Mouse (Mus musculus) ES-E14 (cell line): ENCODE data around the gene Rrp8. TPM values are rescaled to one million over a fixed set of nuclear protein-coding genes. Genes with fewer than 3 reads are reported as not detected.

ENCODE experiments used
- DNase-seq: peaks from one replicate; pipeline ENCODE4 v3.0.0-alpha.2; 2013; ENCODE audit warnings: low read depth, low spot score
- H3K27ac ChIP-seq: 2 replicates; pipeline ENCODE4 v1.5.1; 2012; ENCODE audit warnings: low read depth, mild to moderate bottlenecking, low read length, moderate library complexity, mixed read lengths; ENCODE audit not compliant: poor library complexity, insufficient read depth, severe bottlenecking
- H3K36me3 ChIP-seq: 2 replicates; pipeline ENCODE4 v1.6.1; 2012; ENCODE audit warnings: mild to moderate bottlenecking, low read length, moderate library complexity, mixed read lengths; ENCODE audit not compliant: control insufficient read depth, poor library complexity, insufficient read depth, severe bottlenecking
- H3K4me1 ChIP-seq, 2 experiments: fragments of 150-350 bp in 1 of 2; sonication (generic) in 1 of 2; 2 replicates each; pipeline ENCODE4 v1.6.1; 2012; ENCODE audit warnings: low read length in 2 of 2, mild to moderate bottlenecking in 1 of 2, mixed read lengths in 1 of 2; ENCODE audit not compliant: control insufficient read depth in 2 of 2, insufficient read depth in 2 of 2, poor library complexity in 1 of 2
- H3K4me3 ChIP-seq, 2 experiments: fragments of 150-350 bp in 1 of 2; sonication (generic) in 1 of 2; 2 replicates each; pipeline ENCODE4 v1.5.1; 2012; ENCODE audit warnings: low read length in 2 of 2, low read depth in 1 of 2, mild to moderate bottlenecking in 1 of 2, mixed read lengths in 1 of 2; ENCODE audit not compliant: insufficient read depth in 1 of 2, poor library complexity in 1 of 2, severe bottlenecking in 1 of 2
- H3K9ac ChIP-seq: 2 replicates; pipeline ENCODE4 v1.6.1; 2012; ENCODE audit warnings: low read depth, mild to moderate bottlenecking, low read length, mixed read lengths; ENCODE audit not compliant: poor library complexity, insufficient read depth, severe bottlenecking
- H3K9me3 ChIP-seq: fragments of 150-350 bp; sonication (generic); 2 replicates; pipeline ENCODE4 v1.6.1; 2012; ENCODE audit warnings: low read depth, mild to moderate bottlenecking, low read length; ENCODE audit not compliant: control insufficient read depth, insufficient read depth
- CHD2 ChIP-seq: IDR thresholded peaks from 2 replicates; pipeline ENCODE4 v1.6.1; 2014; ENCODE audit warnings: mild to moderate bottlenecking, low read depth, low read length, inconsistent platforms
- HCFC1 ChIP-seq: IDR thresholded peaks from 2 replicates; pipeline ENCODE4 v1.6.1; 2012; ENCODE audit warnings: low read length, inconsistent platforms, borderline replicate concordance; ENCODE audit not compliant: insufficient read depth
- MAFK ChIP-seq: IDR thresholded peaks from 2 replicates; pipeline ENCODE4 v1.6.1; 2014; ENCODE audit warnings: mild to moderate bottlenecking, low read depth, low read length, inconsistent platforms; ENCODE audit not compliant: insufficient read depth
- ZC3H11A ChIP-seq: IDR thresholded peaks from 2 replicates; pipeline ENCODE4 v1.6.1; 2012; ENCODE audit warnings: low read depth, mild to moderate bottlenecking, inconsistent platforms, low read length, borderline replicate concordance
- ZNF384 ChIP-seq: IDR thresholded peaks from 2 replicates; pipeline ENCODE4 v1.6.1; 2012; ENCODE audit warnings: low read depth, low read length, inconsistent platforms
- in situ Hi-C, 2 experiments: fragments of 600-800 bp; cut with MboI; formaldehyde crosslinking; loops; one replicate each; pipeline ENCODE4 v1.15.1; 2025; ENCODE audit warnings: low sequenced_read_pairs in 2 of 2, inconsistent platforms in 1 of 2; ENCODE audit not compliant: unreplicated experiment in 2 of 2
- total RNA-seq: library from RNA; depleted of rRNA; stranded (reverse); fragments of 300-350 nt; gene quantifications from 2 replicates; pipeline ENCODE4 v1.2.3, GENCODE M21; 2012

Rrp8 gene
- total RNA-seq, 1 experiment, result 35.6 TPM

DNA sequence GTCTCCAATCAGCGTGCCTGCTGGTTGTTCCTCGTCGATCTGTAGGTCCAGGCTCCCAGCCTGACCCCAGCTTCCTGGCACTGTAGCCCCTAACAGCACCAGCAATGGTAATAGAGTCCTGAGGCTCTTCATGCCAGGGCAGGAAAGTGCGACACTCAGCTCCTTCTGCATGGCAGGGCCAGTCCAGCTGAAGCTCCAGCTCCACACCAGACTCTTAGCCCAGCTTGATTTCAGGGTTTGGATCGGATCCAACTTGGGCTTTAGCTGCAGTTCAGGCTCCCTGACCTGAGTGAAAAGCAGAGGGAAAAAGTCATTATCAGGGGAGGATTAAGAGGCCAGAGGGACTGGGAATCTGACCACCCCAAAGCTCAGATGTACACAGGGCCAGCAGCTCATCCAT lies 35.9 kb upstream of the Rrp8 start:
- Histone ChIP-seq H3K36me3 (no peaks in the 10 kb centered on the region), H3K9ac (no peak overlapping the region), H3K9me3 (no peaks in the 10 kb centered on the region), H3K4me1 (no peaks in the 10 kb centered on the region), H3K27ac (no peak overlapping the region), H3K4me3 (no peak overlapping the region)
- TF ChIP-seq ZNF384, result no peak
- no peak for TF ChIP-seq HCFC1
- no peak for TF ChIP-seq CHD2
- in situ Hi-C loops, result no loop called here
- DNase-seq, result no peak

DNA sequence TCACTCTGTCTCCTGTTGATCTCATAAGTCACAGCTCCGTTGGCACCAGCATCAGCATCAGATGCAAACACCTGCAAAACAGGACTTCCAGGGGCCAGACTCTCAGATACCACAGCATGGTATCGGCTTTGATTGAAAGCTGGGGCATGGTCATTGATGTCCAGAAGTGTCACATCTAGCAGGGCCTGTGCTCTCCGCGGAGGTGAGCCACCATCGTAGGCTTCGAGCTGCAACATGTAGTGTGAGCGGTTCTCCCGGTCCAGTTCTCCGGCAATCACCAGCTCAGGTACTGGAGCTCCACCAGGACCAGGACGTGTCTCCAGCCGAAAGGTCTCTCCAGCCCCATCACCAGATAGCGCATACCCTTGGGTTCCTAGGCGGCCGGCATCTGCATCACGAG lies 35.1 kb upstream of the Rrp8 start:
- no peaks in the 10 kb centered on the region for H3K4me1 ChIP-seq
- no peak for DNase-seq
- in situ Hi-C loops, result no loop called here
- no peak overlapping the region for H3K4me3 ChIP-seq
- no peak overlapping the region for H3K9ac ChIP-seq
- no peaks in the 10 kb centered on the region for H3K36me3 ChIP-seq
- no peaks in the 10 kb centered on the region for H3K9me3 ChIP-seq
- TF ChIP-seq ZC3H11A, result no peak
- TF ChIP-seq CHD2, result no peak
- TF ChIP-seq MAFK, result no peak
- H3K27ac ChIP-seq, result no peak overlapping the region

DNA sequence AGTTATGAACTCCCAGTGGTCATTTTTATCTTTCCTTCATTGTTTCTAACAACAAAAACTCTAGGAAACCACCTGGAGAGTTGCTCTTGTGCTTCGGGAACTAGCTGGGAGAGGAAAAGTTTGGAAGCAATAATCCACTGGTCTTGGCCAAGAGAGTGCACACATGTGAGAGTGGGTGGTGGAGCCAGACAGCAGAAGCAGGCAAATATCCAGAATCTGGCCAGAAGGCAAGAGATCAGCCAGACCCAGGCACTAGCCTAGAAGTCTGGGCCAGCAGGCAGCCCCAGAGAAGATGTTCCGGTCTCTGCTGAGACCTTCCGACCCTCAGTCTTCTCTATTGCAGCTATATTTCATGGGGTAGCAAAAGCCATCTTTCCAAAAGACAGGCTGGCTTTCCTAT lies 32.8 kb upstream of the Rrp8 start:
- in situ Hi-C loops, result no loop called here
- TF ChIP-seq MAFK (no peak), HCFC1 (no peak), ZC3H11A (no peak), CHD2 (no peak), ZNF384 (no peak)

DNA sequence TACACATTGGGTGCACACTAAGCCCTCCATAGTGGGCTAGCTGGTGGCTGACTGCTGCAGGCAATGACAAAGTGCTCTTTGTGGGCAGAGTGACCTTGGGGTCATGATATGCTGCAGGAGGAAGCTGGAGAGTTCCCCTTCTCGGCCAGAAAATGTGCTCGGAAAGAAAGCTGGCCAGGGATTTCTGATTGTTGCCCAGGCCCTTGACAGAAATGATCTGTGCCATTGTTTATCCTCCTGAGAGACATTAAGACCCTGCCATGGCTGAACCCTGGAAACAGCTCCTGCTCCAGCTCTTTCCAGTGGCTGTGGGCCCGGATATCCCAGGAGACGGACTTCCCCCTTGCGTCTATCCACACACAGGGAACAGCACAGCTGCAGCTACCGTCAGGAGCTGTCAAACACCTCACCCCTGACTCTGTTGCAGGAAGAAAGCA lies 30.6 kb upstream of the Rrp8 start:
- no peaks in the 10 kb centered on the region for H3K9me3 ChIP-seq
- DNase-seq, result no peak
- H3K9ac ChIP-seq, result no peak overlapping the region
- no peak for TF ChIP-seq CHD2
- no peak for TF ChIP-seq HCFC1
- TF ChIP-seq ZC3H11A, result no peak
- TF ChIP-seq MAFK, result no peak
- TF ChIP-seq ZNF384, result no peak
- in situ Hi-C loops, result no loop called here
- H3K36me3 ChIP-seq, result no peaks in the 10 kb centered on the region
- no peak overlapping the region for H3K4me3 ChIP-seq
- no peak overlapping the region for H3K27ac ChIP-seq
- no peaks in the 10 kb centered on the region for H3K4me1 ChIP-seq

More for the DNA sequence above, 32.8 kb upstream of the Rrp8 start:
- Histone ChIP-seq H3K4me3 (no peak overlapping the region), H3K4me1 (no peaks in the 10 kb centered on the region), H3K36me3 (no peaks in the 10 kb centered on the region), H3K9me3 (no peaks in the 10 kb centered on the region), H3K27ac (no peak overlapping the region), H3K9ac (no peak overlapping the region)
- no peak for DNase-seq

DNA sequence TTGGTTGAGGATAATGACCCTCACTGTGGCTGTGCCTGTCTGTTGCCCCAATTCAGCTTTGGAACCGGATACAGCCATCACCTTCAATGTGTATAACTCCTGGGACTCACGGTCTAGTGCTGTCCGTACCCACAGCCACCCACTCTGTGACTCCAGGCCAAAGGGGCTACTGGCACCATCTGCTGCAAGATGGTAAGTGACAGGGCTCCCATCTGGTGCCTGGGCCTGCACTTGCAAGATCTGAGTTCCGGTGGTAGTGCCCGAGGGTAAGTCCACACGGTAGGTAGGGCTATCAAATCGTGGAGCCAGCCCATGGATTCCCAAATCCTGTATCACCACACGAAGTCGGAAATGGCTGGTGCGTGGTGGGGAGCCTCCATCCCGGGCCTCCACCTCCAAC lies 27.1 kb upstream of the Rrp8 start:
- no peak for DNase-seq
- Histone ChIP-seq H3K4me1 (no peaks in the 10 kb centered on the region), H3K9me3 (no peaks in the 10 kb centered on the region), H3K9ac (no peak overlapping the region), H3K27ac (no peak overlapping the region), H3K36me3 (no peaks in the 10 kb centered on the region), H3K4me3 (no peak overlapping the region)
- in situ Hi-C loops, result no loop called here
- TF ChIP-seq CHD2 (no peak), ZNF384 (no peak), MAFK (no peak), HCFC1 (no peak), ZC3H11A (no peak)
